Mouse (Mus musculus): ENCODE data around the gene Mfn2. TPM values are rescaled to one million over a fixed set of nuclear protein-coding genes. Genes with fewer than 3 reads are reported as not detected.
A peak's percentile ranks its signal among the peaks of the same experiment; 100 is the strongest.

Mfn2 gene
- total RNA-seq (2014; rRNA removed): 57.8 and 69.9 TPM in 2 replicates
- polyA plus RNA-seq (2015; fragmentation: Nextera tagmentation; extraction: Ambion mirVana): 59.4 and 83.3 TPM in 2 replicates

- no peaks in the 10 kb centered on the region for H3K27me3 ChIP-seq (ENCODE audit: insufficient read depth, low read length)
- peak within 1 kb of the TSS; percentile 95 for H3K9ac ChIP-seq
- peaks cover 21% of the 10 kb centered on the region for H3K36me3 ChIP-seq (ENCODE audit: insufficient read depth)
- no peaks in the 10 kb centered on the region for H3K9me3 ChIP-seq (ENCODE audit: low read length)
- DNase-seq (peak; percentile 95), ATAC-seq (peak; percentile 95)
- H3K4me3 ChIP-seq (ENCODE audit: low read depth, low read length): peak within 1 kb of the TSS; percentile 97
- H3K4me1 ChIP-seq (ENCODE audit: insufficient read depth): peaks cover 6% of the 10 kb centered on the region; the same call in 1 of the 2 replicates
- TF ChIP-seq CTCF (IDR thresholded peaks at IDR 0.05; ENCODE audit: low read depth): peak; percentile 10; the same call in 1 of the 2 replicates
- peak within 1 kb of the TSS; percentile 91 for H3K27ac ChIP-seq (ENCODE audit: low read depth, low read length)
- under 1% methylated on average over 58 of the region's 59 CpGs for WGBS
- H3K4me2 ChIP-seq (ENCODE audit: low read depth): peak within 1 kb of the TSS; percentile 69
Observed at GRCm38 (mm10) chr4:147904313-147905089, at the start of gene Mfn2. Gene Mfn2, minus strand, starts transcription at chr4:147904704.

GRCm38 (mm10) chr4:147953590-147953989, 49.1 kb upstream of the Mfn2 start:
- no peaks in the 10 kb centered on the region for H3K27me3 ChIP-seq (ENCODE audit: insufficient read depth, low read length)
- H3K27ac ChIP-seq (ENCODE audit: low read depth, low read length): no peak overlapping the region
- no peak overlapping the region for H3K4me2 ChIP-seq (ENCODE audit: low read depth)
- H3K36me3 ChIP-seq (ENCODE audit: insufficient read depth): peaks cover 3% of the 10 kb centered on the region; the same call in 1 of the 2 replicates
- WGBS: 7% methylated on average over 4 of the region's 4 CpGs
- peak; percentile 64 for DNase-seq
- no peak overlapping the region for H3K4me3 ChIP-seq (ENCODE audit: low read depth, low read length)
- no peak overlapping the region for H3K9ac ChIP-seq
- ATAC-seq: peak; percentile 50
- no peaks in the 10 kb centered on the region for H3K4me1 ChIP-seq (ENCODE audit: insufficient read depth)
- TF ChIP-seq CTCF (IDR thresholded peaks at IDR 0.05; ENCODE audit: low read depth): peak; percentile 68
- no peaks in the 10 kb centered on the region for H3K9me3 ChIP-seq (ENCODE audit: low read length)

- Histone ChIP-seq H3K4me2 (ENCODE audit: low read depth) (no peak overlapping the region), H3K4me3 (ENCODE audit: low read depth, low read length) (no peak overlapping the region), H3K36me3 (ENCODE audit: insufficient read depth) (peaks cover 50% of the 10 kb centered on the region), H3K9ac (no peak overlapping the region), H3K9me3 (ENCODE audit: low read length) (no peaks in the 10 kb centered on the region), H3K27ac (ENCODE audit: low read depth, low read length) (no peak overlapping the region), H3K27me3 (ENCODE audit: insufficient read depth, low read length) (no peaks in the 10 kb centered on the region), H3K4me1 (ENCODE audit: insufficient read depth) (peaks cover 4% of the 10 kb centered on the region; the same call in 1 of the 2 replicates)
- TF ChIP-seq CTCF (IDR thresholded peaks at IDR 0.05; ENCODE audit: low read depth): no peak
- WGBS: 60% methylated on average over 2 of the region's 2 CpGs
- DNase-seq: no peak
- ATAC-seq: no peak
Observed at GRCm38 (mm10) chr4:147947511-147947910, 43.0 kb upstream of the Mfn2 start.

- no peak overlapping the region for H3K4me2 ChIP-seq (ENCODE audit: low read depth)
- ATAC-seq (no peak), DNase-seq (no peak)
- H3K4me3 ChIP-seq (ENCODE audit: low read depth, low read length): no peak overlapping the region
- no peaks in the 10 kb centered on the region for H3K9me3 ChIP-seq (ENCODE audit: low read length)
- H3K9ac ChIP-seq: no peak overlapping the region
- no peak overlapping the region for H3K27ac ChIP-seq (ENCODE audit: low read depth, low read length)
- TF ChIP-seq CTCF (IDR thresholded peaks at IDR 0.05; ENCODE audit: low read depth): no peak
- peaks cover 15% of the 10 kb centered on the region for H3K4me1 ChIP-seq (ENCODE audit: insufficient read depth)
- H3K27me3 ChIP-seq (ENCODE audit: insufficient read depth, low read length): no peaks in the 10 kb centered on the region
- peaks cover 44% of the 10 kb centered on the region for H3K36me3 ChIP-seq (ENCODE audit: insufficient read depth)
- WGBS: 95% methylated on average over 1 of the region's 1 CpGs
Observed at GRCm38 (mm10) chr4:147943005-147943404, 38.5 kb upstream of the Mfn2 start.

GRCm38 (mm10) chr4:147941045-147942020, 36.8 kb upstream of the Mfn2 start:
- Histone ChIP-seq H3K9me3 (ENCODE audit: low read length) (no peaks in the 10 kb centered on the region), H3K4me2 (ENCODE audit: low read depth) (peak overlapping the region; percentile 95), H3K9ac (peak overlapping the region; percentile 77), H3K4me1 (ENCODE audit: insufficient read depth) (peaks cover 15% of the 10 kb centered on the region), H3K4me3 (ENCODE audit: low read depth, low read length) (peak overlapping the region; percentile 85), H3K36me3 (ENCODE audit: insufficient read depth) (peaks cover 28% of the 10 kb centered on the region), H3K27me3 (ENCODE audit: insufficient read depth, low read length) (no peaks in the 10 kb centered on the region), H3K27ac (ENCODE audit: low read depth, low read length) (peak overlapping the region; percentile 80)
- WGBS: 8% methylated on average over 80 of the region's 88 CpGs
- TF ChIP-seq CTCF (IDR thresholded peaks at IDR 0.05; ENCODE audit: low read depth): no peak
- ATAC-seq (peak; percentile 54), DNase-seq (no peak)

- DNase-seq (peak; percentile 91), ATAC-seq (peak; percentile 65)
- Histone ChIP-seq H3K27me3 (ENCODE audit: insufficient read depth, low read length) (no peaks in the 10 kb centered on the region), H3K27ac (ENCODE audit: low read depth, low read length) (peak within 1 kb of the TSS; percentile 80), H3K9ac (peak within 1 kb of the TSS; percentile 77), H3K9me3 (ENCODE audit: low read length) (no peaks in the 10 kb centered on the region), H3K4me2 (ENCODE audit: low read depth) (peak within 1 kb of the TSS; percentile 95), H3K36me3 (ENCODE audit: insufficient read depth) (peaks cover 20% of the 10 kb centered on the region), H3K4me3 (ENCODE audit: low read depth, low read length) (peak within 1 kb of the TSS; percentile 85), H3K4me1 (ENCODE audit: insufficient read depth) (peaks cover 15% of the 10 kb centered on the region)
- TF ChIP-seq CTCF (IDR thresholded peaks at IDR 0.05; ENCODE audit: low read depth): no peak
- 3% methylated on average over 33 of the region's 35 CpGs for WGBS
Observed at GRCm38 (mm10) chr4:147940576-147941044, 36.1 kb upstream of the Mfn2 start, which contains the start of gene 2510039O18Rik. Gene 2510039O18Rik, plus strand, starts transcription at chr4:147940895.
